Mouse (Mus musculus) kidney, adult 2 months (tissue): ENCODE measurements around the gene Iars2.

Source experiments
- CTCF ChIP-seq: fragments of 200-500 bp; conservative IDR thresholded peaks from 2 replicates; pipeline ENCODE4 v1.5.1; 2011; ENCODE audit warnings: low read depth, mild to moderate bottlenecking, control low read depth, low read length, moderate library complexity, mixed read lengths; ENCODE audit not compliant: insufficient read depth, insufficient read length
- POLR2A ChIP-seq: fragments of 200-500 bp; IDR thresholded peaks from one replicate; pipeline ENCODE4 v1.6.1; 2011; ENCODE audit warnings: low read depth, low read length, control low read depth

DNA sequence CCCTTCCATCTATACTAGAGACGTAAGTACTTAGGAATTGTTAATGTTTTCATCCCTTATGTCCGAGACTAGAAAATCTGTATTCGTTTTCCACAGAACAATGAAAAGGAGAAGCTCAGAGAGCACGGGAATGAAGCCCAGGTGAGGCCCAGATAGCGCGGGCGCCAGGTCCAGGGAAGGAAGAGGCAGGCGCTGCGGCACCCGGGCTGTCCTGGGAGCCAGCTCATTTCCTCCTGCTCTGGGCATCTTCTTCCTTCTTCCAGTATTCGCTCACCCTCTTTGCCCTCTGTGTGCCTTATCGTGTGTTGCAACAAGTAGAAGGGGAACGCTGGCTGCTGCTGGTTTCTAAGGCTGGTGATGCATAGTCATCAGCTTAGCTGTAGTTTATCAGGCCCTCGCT, 20.5 kb upstream of the Iars2 start:
- TF ChIP-seq CTCF (no peak), POLR2A (no peak)
